Comparison of ENCODE assay signal across 23 mouse cellular contexts in the genomic region with DNA sequence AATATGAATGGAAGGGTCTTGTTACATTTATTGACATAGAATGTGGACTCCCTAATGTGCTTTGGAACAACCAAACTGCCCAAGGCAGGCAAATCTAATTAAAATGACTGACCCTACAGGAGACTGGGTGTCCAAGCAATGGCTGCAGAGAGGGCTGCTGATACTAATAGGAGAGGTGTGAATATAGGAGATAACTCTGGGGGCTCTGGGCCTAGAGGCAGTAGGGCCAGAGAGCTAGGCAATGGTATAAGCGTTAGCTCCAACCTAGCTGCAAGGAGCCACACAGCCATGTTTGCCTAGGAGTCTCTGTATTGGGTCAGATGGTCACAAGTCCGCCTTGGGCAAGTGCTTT.
DNase-seq lines count a peak whose midpoint lies in the region; ATAC-seq and TF ChIP-seq lines count a peak whose summit lies in the region.
"Had no signal": no experiment of that assay in that cellular context is flagged by ENCODE, and none has a peak within 500 bp of the region (broad histone marks: within the 10 kb centered on the region; RNA-seq: fewer than 3 reads in every experiment).

No protein-coding gene starts in this region.

- H3K36me3 ChIP-seq in forebrain, embryonic 15.5 days = 0 out of 2 replicates have a peak, but pooled peaks cover 4% of the 10 kb centered on the region
- H3K36me3 ChIP-seq in hindbrain, postnatal 0 days (ENCODE audit: insufficient read depth, low read length) = no peaks in the 10 kb centered on the region
- peaks cover 5% of the 10 kb centered on the region; the same call in 1 of the 2 replicates for H3K36me3 ChIP-seq in midbrain, postnatal 0 days (ENCODE audit: insufficient read depth, low read length)
- H3K36me3 ChIP-seq: embryonic facial prominence, embryonic 13.5 days; G1E; heart, embryonic 15.5 days had no signal

- H3K4me3 ChIP-seq in forebrain, embryonic 15.5 days = no peak overlapping the region
- no peak overlapping the region for H3K4me3 ChIP-seq in hindbrain, postnatal 0 days (ENCODE audit: low read length)
- H3K4me3 ChIP-seq in midbrain, postnatal 0 days (ENCODE audit: low read depth, low read length) = no peak overlapping the region
- H3K4me3 ChIP-seq: embryonic facial prominence, embryonic 13.5 days; gastrocnemius, adult 2 months; heart, embryonic 15.5 days; limb, embryonic 13.5 days; megakaryocyte, embryonic 14.5 days had no signal

- no peak overlapping the region for H3K4me2 ChIP-seq in forebrain, embryonic 15.5 days (replicated peaks)
- H3K4me2 ChIP-seq in hindbrain, postnatal 0 days (ENCODE audit: low read depth, low read length) = no peak overlapping the region
- no peak overlapping the region for H3K4me2 ChIP-seq in midbrain, postnatal 0 days (ENCODE audit: low read depth, low read length, poor library complexity, severe bottlenecking)
- H3K4me2 ChIP-seq: embryonic facial prominence, embryonic 13.5 days; heart, embryonic 15.5 days; limb, embryonic 13.5 days had no signal

- WGBS in forebrain, embryonic 15.5 days = 71% methylated on average over 2 of the region's 2 CpGs
- 43% methylated on average over 2 of the region's 2 CpGs for WGBS in hindbrain, postnatal 0 days
- WGBS in midbrain, postnatal 0 days = 55% methylated on average over 2 of the region's 2 CpGs

- H3K9ac ChIP-seq in forebrain, embryonic 15.5 days (replicated peaks) = no peak overlapping the region
- H3K9ac ChIP-seq in hindbrain, postnatal 0 days (replicated peaks; ENCODE audit: low read length) = no peak overlapping the region
- H3K9ac ChIP-seq in midbrain, postnatal 0 days (replicated peaks; ENCODE audit: low read length, poor library complexity, severe bottlenecking) = no peak overlapping the region
- H3K9ac ChIP-seq: embryonic facial prominence, embryonic 13.5 days; heart, embryonic 15.5 days; limb, embryonic 13.5 days; liver, embryonic 14.5 days had no signal

- H3K27ac ChIP-seq in forebrain, embryonic 15.5 days (replicated peaks) = peak overlapping the region; percentile 1; the same call in 1 of the 2 replicates
- peak overlapping the region; percentile 61; the same call in 1 of the 2 replicates for H3K27ac ChIP-seq in hindbrain, postnatal 0 days
- 0 out of 2 replicates have a peak overlapping the region, but pooled peaks have one; percentile 44 for H3K27ac ChIP-seq in midbrain, postnatal 0 days (ENCODE audit: low read depth, low read length)
- H3K27ac ChIP-seq: embryonic facial prominence, embryonic 13.5 days; gastrocnemius, adult 2 months; heart, embryonic 15.5 days; kidney, postnatal 0 days; limb, embryonic 13.5 days; liver, embryonic 14.5 days had no signal

- no peak; the same call in none of the 2 replicates for ATAC-seq in forebrain, embryonic 15.5 days (replicated peaks)
- ATAC-seq in hindbrain, postnatal 0 days = peak; percentile 54
- 0 out of 2 replicates have a peak, but pooled peaks have one; percentile 9 for ATAC-seq in midbrain, postnatal 0 days (ENCODE audit: low FRiP score)
- ATAC-seq: CD4-positive, CD25-positive, alpha-beta regulatory T cell, adult 4 months; lung, postnatal 0 days had no signal

- no peaks in the 10 kb centered on the region for H3K27me3 ChIP-seq in forebrain, embryonic 15.5 days
- no peaks in the 10 kb centered on the region for H3K27me3 ChIP-seq in hindbrain, postnatal 0 days (ENCODE audit: insufficient read depth, low read length)
- no peaks in the 10 kb centered on the region for H3K27me3 ChIP-seq in midbrain, postnatal 0 days (ENCODE audit: insufficient read depth, low read length)
- H3K27me3 ChIP-seq: embryonic facial prominence, embryonic 13.5 days; heart, embryonic 15.5 days had no signal

- TF ChIP-seq CTCF in hindbrain, postnatal 0 days (IDR thresholded peaks at IDR 0.05; ENCODE audit: low read depth) = no peak
- no peak for TF ChIP-seq CTCF in midbrain, postnatal 0 days (IDR thresholded peaks at IDR 0.05)

- peak; percentile 3 for DNase-seq in embryo, embryonic 10 days (ENCODE audit: low spot score)
- no peak for DNase-seq in embryo, embryonic 10.5 days (ENCODE audit: low spot score)
- DNase-seq in hindbrain, postnatal 0 days (ENCODE audit: low spot score) = no peak
- DNase-seq in midbrain, postnatal 0 days (ENCODE audit: low spot score) = no peak
- no peak for DNase-seq in cerebellum, adult 8-10 months
- DNase-seq in cerebellum, adult 9-11 months = no peak
- DNase-seq in cerebellum, adult 11-12 months = no peak
- DNase-seq: cerebellum, postnatal 36 days; gastrocnemius, adult 2 months; heart, adult 18-20 months; kidney, adult 11 months; right cerebral cortex, postnatal 25 days; thymus, postnatal 25 days had no signal

- no peaks in the 10 kb centered on the region for H3K9me3 ChIP-seq in forebrain, embryonic 15.5 days
- no peaks in the 10 kb centered on the region for H3K9me3 ChIP-seq in hindbrain, postnatal 0 days (ENCODE audit: low read length)
- H3K9me3 ChIP-seq in midbrain, postnatal 0 days (ENCODE audit: low read length) = no peaks in the 10 kb centered on the region
- H3K9me3 ChIP-seq: embryonic facial prominence, embryonic 13.5 days; G1E; heart, embryonic 15.5 days; limb, embryonic 13.5 days; megakaryocyte, embryonic 14.5 days had no signal

- peaks cover 20% of the 10 kb centered on the region for H3K4me1 ChIP-seq in forebrain, embryonic 15.5 days
- peaks cover 14% of the 10 kb centered on the region for H3K4me1 ChIP-seq in hindbrain, postnatal 0 days (ENCODE audit: insufficient read depth, low read length)
- peaks cover 13% of the 10 kb centered on the region for H3K4me1 ChIP-seq in midbrain, postnatal 0 days (ENCODE audit: insufficient read depth, low read length)
- H3K4me1 ChIP-seq: megakaryocyte, embryonic 14.5 days had no signal

Comparison
In these comparisons a context has a peak if more than half of its experiments do, and no peak if none do; other contexts are left out.
1. H3K27ac ChIP-seq: peak in every context shown above with its lines; median percentile 61 in hindbrain, postnatal 0 days; 44 in midbrain, postnatal 0 days; 1 in forebrain, embryonic 15.5 days.